Mouse (Mus musculus) embryonic fibroblast, embryonic 13.5 days (primary cell): ENCODE data around the gene Gmeb1. TPM values are rescaled to one million over a fixed set of nuclear protein-coding genes. Genes with fewer than 3 reads are reported as not detected.
"Not testable (repeated sequence)": the region's sequence is repeated elsewhere in the genome, so short reads cannot be mapped to it uniquely, and the experiment has no call there.

Experiments
- H3K27ac ChIP-seq: 2 replicates; pipeline ENCODE4 v1.5.1; 2012; ENCODE audit warnings: low read length, control low read depth, inconsistent platforms; ENCODE audit not compliant: insufficient read depth
- H3K4me1 ChIP-seq: 2 replicates; pipeline ENCODE4 v1.6.1; 2011; ENCODE audit warnings: low read length; ENCODE audit not compliant: control insufficient read depth, insufficient read depth
- H3K4me3 ChIP-seq: 2 replicates; pipeline ENCODE4 v1.5.1; 2011; ENCODE audit warnings: mild to moderate bottlenecking, control low read depth, low read length; ENCODE audit not compliant: insufficient read depth
- CTCF ChIP-seq: IDR thresholded peaks from 2 replicates; pipeline ENCODE4 v1.5.1; 2011; ENCODE audit warnings: mild to moderate bottlenecking, control low read depth, low read length, moderate library complexity, borderline replicate concordance; ENCODE audit not compliant: insufficient read depth
- POLR2A ChIP-seq: IDR thresholded peaks from 2 replicates; pipeline ENCODE4 v1.6.1; 2011; ENCODE audit warnings: low read depth, mild to moderate bottlenecking, control low read depth, low read length, moderate library complexity
- polyA plus RNA-seq: library from polyadenylated mRNA; stranded (reverse); fragments of >200 nt; gene quantifications from 2 replicates; pipeline ENCODE4 v1.2.4, GENCODE M21; 2011; ENCODE audit warnings: low read depth; ENCODE audit not compliant: missing spikeins, insufficient read length

The Gmeb1 gene
- 16.8 and 20.9 TPM in 2 replicates for polyA plus RNA-seq

DNA sequence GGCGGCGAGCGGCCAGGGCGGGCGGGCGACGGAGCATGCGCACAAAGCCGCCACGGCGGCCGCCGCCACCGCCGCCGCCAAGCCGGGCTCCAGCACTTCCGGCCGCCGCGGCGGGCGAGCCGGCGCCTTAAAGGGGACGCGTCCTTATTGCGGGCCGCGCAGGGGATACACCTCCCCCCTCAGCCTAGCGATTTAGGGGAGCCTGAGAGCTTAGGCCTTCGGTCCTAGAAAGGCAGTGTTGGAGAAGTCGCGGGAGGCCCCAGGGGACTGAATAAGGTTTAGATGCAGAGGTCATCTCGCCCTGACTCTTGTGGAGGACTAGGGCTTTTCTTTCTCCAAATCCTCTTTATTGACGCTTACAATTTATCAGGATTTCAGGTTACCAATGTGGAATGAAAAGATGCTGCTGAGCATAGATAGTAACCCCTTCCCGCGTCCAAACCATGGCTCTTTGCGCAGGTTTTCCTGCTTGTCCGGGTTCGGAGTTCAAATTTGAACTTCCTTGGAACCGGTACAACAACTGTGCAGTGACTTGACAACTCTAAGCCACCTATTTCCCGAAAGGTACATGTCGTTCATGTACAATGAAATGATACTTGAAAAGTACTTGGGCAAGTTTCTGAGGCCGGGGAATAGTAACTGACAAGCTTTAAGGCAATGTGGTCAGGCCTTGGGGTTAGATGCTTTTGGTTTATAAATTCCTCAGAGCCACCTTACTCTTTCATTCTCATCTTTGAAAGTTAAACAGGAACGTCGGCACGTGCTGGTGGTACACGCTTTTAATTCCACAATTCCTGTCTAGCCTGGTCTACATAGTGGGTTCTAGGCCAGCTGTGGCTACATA lies at the start of gene Gmeb1:
Gene Gmeb1 (minus strand): TSS at position 89 of the 844 bp plus-strand sequence.
- H3K4me1 ChIP-seq: no peaks in the 10 kb centered on the region
- TF ChIP-seq POLR2A (peak; percentile 57), CTCF (no peak)
- peak within 1 kb of the TSS; percentile 97 for H3K4me3 ChIP-seq
- H3K27ac ChIP-seq: peak within 1 kb of the TSS; percentile 94

DNA sequence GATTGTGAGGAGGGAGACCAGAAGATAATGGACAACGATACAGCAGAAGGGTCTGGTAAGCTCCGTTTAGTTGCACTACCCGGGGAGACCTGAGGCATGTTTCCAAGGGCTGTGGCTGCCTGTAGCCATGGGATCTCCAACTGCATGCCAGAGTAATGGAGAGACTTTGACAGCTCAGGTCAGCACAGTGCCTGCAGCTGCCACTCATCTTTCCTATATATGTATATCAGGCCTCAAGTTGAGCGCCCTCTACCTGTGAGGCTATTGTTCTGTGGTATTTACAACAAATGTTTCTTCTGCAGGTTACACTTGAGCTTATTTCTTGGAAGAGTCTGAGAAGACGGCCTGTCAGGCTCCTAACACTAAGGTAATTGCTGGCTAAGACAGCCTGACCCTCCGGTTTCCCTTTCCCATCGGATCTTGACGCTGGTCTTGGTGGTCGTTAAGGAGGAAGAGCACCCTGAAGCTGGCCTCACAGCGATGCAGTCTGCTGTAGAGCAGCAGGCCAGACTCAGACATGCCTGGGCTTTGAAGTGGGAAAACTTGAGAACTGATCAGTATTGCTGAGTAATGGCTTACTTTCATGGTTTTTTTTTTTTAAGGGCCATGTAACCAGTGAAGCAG lies 48.6 kb upstream of the Gmeb1 start:
- H3K27ac ChIP-seq: peak overlapping the region; percentile 88

DNA sequence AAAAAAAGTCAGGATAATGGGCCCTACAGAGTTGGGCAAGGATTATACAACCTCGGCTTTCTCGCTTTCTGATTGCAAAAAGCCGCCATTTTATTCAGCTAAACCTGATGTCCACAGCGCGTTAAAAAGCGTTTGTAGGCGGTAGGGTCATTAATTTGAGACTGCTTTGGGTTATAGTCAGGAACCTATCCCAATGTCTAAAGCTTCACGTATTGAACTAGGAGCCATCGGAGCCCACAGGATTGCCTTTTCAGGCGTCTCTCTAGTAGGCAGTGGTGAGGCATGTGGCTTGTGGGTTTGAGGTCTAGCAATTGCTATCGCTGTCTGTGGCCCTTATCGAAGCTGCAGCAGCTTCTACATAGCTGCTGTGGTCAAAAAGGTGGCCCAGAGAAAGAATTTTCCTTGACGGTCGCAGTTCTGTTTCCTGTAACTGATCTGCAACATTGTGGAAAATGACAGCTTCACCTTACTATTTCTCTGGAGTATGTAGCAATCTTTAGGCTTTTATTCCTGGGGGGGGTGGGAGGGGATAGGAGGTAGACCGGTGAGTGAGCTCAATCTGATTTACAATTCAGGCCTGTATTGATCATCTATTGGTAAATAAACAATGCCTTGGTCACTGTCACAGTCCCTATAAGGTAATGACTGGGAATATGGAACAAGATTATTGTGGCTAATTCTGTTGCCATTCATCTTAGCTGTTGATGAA lies 47.9 kb upstream of the Gmeb1 start:
- peak overlapping the region; percentile 88 for H3K27ac ChIP-seq
- H3K4me1 ChIP-seq: no peaks in the 10 kb centered on the region
- TF ChIP-seq POLR2A (0 out of 2 replicates have a peak, but pooled peaks have one; percentile 31), CTCF (no peak)
- H3K4me3 ChIP-seq: peak overlapping the region; percentile 87

More for the DNA sequence above, 48.6 kb upstream of the Gmeb1 start:
- H3K4me3 ChIP-seq: peak overlapping the region; percentile 87
- no peak for TF ChIP-seq CTCF
- TF ChIP-seq POLR2A: peak; percentile 30
- H3K4me1 ChIP-seq: no peaks in the 10 kb centered on the region

DNA sequence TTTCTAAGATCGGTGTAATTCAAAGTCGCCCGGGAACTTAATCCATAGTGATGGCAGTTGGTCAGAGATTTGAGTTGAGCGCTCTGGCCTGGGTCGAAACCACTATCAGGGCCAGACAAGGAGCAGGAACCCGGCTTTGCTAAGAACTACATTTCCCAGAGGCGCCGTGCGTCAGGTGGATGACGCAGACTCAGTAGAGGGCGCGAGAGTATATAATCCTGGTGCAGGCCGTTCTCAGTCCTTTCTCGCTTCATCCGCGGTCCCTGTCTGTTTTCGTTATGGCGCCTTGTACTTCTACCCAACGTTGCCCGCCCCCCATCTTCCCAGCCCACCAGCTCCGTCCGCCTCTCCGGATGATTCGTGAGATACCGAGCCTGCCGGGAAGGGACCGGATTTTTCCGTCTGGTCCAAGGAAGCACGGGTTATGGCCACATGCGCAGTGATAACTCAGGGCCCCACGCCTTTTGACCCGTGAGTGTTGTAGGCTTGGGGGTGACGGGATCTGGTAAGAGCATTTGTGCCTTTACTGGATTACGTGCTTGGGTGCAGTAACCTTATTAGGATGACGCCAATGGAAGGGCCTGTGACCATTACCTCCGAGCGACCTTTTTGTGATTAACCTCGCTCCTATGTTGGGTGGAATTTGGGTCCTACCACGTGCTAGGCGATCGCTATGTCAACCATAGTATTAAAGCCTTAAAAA lies 47.2 kb upstream of the Gmeb1 start:
- no peaks in the 10 kb centered on the region for H3K4me1 ChIP-seq
- H3K4me3 ChIP-seq: peak overlapping the region; percentile 87
- TF ChIP-seq CTCF: no peak
- peak; percentile 100 for TF ChIP-seq POLR2A
- peak overlapping the region; percentile 88 for H3K27ac ChIP-seq

DNA sequence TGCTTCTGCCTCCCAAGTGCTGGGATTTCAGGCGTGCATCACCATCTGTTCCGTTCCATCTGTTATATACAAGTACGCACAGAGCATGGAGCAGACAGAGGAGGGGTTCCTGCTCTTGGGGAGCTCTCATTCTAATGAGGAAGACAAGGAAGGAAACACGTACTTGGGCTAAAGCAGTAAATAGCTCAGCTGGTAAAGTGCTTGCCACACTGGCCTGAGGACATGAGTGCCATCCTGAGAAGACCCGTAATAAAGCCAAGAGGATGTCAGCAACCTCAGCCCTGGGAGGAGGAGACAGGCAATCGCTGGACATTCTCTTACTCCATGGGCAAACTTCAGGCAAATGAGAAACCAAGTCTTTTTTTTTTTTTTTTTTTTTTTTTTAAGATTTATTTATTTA lies 44.6 kb upstream of the Gmeb1 start:
- TF ChIP-seq POLR2A (no peak), CTCF (no peak)
- Histone ChIP-seq H3K4me1 (no peaks in the 10 kb centered on the region), H3K27ac (no peak overlapping the region), H3K4me3 (no peak overlapping the region)

DNA sequence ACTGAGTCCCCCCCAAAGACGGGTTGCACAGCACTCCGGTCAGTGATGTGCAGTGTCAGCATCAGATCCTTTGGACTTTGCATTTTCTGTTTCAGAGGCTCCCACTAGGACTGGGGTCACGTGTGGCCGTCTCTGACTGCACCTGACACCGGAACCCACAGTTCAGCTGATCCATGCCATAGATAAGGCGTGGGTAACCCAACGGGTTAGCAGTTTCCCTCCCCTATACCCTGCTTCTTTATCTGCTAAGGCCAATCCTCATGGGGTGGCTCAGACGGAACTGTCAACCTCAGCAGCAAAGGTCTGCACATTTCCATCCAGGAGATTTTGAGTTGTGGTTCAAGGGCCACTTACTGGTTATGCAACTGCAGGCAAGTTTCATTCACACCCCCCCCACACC lies 43.9 kb upstream of the Gmeb1 start:
- Histone ChIP-seq H3K27ac (no peak overlapping the region), H3K4me3 (no peak overlapping the region), H3K4me1 (no peaks in the 10 kb centered on the region)
- TF ChIP-seq POLR2A (no peak), CTCF (no peak)

DNA sequence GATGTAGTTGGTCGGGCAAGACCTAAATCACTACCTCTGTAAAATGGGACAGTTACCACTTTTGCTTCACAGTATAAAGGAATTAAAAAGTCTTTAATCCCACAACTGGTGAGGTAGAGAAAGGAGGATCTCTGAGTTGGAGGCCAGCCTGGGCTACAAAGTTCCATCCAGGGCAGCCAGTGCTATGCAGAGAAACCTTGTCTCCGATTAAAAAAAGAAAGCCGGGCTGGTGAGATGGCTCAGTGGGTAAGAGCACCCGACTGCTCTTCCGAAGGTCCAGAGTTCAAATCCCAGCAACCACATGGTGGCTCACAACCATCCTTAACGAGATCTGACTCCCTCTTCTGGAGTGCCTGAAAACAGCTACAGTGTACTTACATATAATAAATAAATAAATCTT lies 42.1 kb upstream of the Gmeb1 start:
- H3K4me3 ChIP-seq, H3K4me1 ChIP-seq, H3K27ac ChIP-seq: not testable (repeated sequence)
- TF ChIP-seq POLR2A: 0 out of 2 replicates have a peak, but pooled peaks have one; percentile 7

DNA sequence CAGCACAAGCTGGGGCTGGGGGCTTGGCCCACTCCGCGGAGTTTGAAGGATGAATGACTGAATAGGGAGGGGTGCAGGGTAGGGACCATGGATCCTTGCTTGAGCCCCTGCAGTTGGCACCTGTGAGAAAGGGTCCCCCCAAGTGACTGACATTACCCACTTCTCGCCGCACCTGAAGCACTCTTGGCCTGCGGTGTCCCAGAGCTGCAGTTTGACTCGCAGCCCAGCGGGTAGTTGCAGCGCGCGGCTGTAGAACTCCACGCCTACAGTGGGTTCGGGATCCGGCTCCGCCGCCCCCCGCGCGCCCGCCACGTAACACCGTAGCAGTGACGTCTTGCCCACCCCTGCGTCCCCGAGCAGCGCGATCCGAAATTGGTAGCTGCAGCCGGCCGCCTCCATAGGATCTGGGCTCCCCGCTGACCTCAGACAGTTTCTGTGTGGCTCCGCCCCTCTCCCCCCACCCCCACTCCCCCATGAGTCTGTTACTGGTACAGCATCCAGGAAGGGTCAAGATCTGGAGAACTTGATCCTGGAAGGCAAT lies 41.6 kb upstream of the Gmeb1 start, which contains the start of gene Rab42:
Gene Rab42 (minus strand): TSS at position 447 of the 541 bp plus-strand sequence.
- TF ChIP-seq CTCF (no peak), POLR2A (peak; percentile 60; the same call in 1 of the 2 replicates)
- no peak within 1 kb of the TSS for H3K27ac ChIP-seq
- peak within 1 kb of the TSS; percentile 30 for H3K4me3 ChIP-seq
- no peaks in the 10 kb centered on the region for H3K4me1 ChIP-seq
